Mouse (Mus musculus) right cerebral cortex, postnatal 25 days (tissue): ENCODE results near the gene Hps3.
"Not testable (repeated sequence)": the region's sequence is repeated elsewhere in the genome, so short reads cannot be mapped to it uniquely, and the experiment has no call there.

Source experiments
- DNase-seq: peaks from one replicate; pipeline ENCODE4 v3.0.0; 2022

Hps3 gene

GRCm38 (mm10) chr3:20005611-20006010, 29.5 kb downstream of the Hps3 start:
- no peak for DNase-seq

GRCm38 (mm10) chr3:20004422-20004821, 30.7 kb downstream of the Hps3 start:
- DNase-seq, result no peak

GRCm38 (mm10) chr3:20002786-20003185, 32.3 kb downstream of the Hps3 start:
- no peak for DNase-seq

GRCm38 (mm10) chr3:20000806-20001205, 34.3 kb downstream of the Hps3 start:
- DNase-seq, result no peak

- DNase-seq, result peak; percentile 35
Measured at GRCm38 (mm10) chr3:19999551-19999950, 35.6 kb downstream of the Hps3 start.

GRCm38 (mm10) chr3:19992388-19992787, 42.7 kb downstream of the Hps3 start:
- no peak for DNase-seq

GRCm38 (mm10) chr3:19990031-19990430, 45.1 kb downstream of the Hps3 start:
- no peak for DNase-seq

- DNase-seq, result no peak
Measured at GRCm38 (mm10) chr3:19986123-19986522, 49.0 kb downstream of the Hps3 start.

- no peak for DNase-seq
Measured at GRCm38 (mm10) chr3:19982846-19983245, 52.3 kb downstream of the Hps3 start.

- DNase-seq, result no peak
Measured at GRCm38 (mm10) chr3:19981156-19981555, 54.0 kb downstream of the Hps3 start.

GRCm38 (mm10) chr3:19978474-19978873, 56.6 kb downstream of the Hps3 start:
- no peak for DNase-seq

- DNase-seq, result no peak
Measured at GRCm38 (mm10) chr3:19966072-19966471, 69.0 kb downstream of the Hps3 start.

- no peak for DNase-seq
Measured at GRCm38 (mm10) chr3:19965239-19965638, 69.9 kb downstream of the Hps3 start.

- DNase-seq, result no peak
Measured at GRCm38 (mm10) chr3:19964625-19965188, 70.4 kb downstream of the Hps3 start.

- DNase-seq, result no peak
Measured at GRCm38 (mm10) chr3:19962769-19963513, 72.2 kb downstream of the Hps3 start.

- no peak for DNase-seq
Measured at GRCm38 (mm10) chr3:19961341-19961740, 73.8 kb downstream of the Hps3 start.

- no peak for DNase-seq
Measured at GRCm38 (mm10) chr3:19960570-19961114, 74.5 kb downstream of the Hps3 start.

- no peak for DNase-seq
Measured at GRCm38 (mm10) chr3:19958983-19959382, 76.1 kb downstream of the Hps3 start.

- no peak for DNase-seq
Measured at GRCm38 (mm10) chr3:19958031-19958430, 77.1 kb downstream of the Hps3 start.

- DNase-seq, result no peak
Measured at GRCm38 (mm10) chr3:19956885-19957284, 78.2 kb downstream of the Hps3 start, which contains the start of gene Cp. Gene Cp (plus strand): TSS chr3:19957054.

GRCm38 (mm10) chr3:19953865-19954264, 81.2 kb downstream of the Hps3 start:
- no peak for DNase-seq

- DNase-seq, result no peak
Measured at GRCm38 (mm10) chr3:19953425-19953824, 81.7 kb downstream of the Hps3 start.

GRCm38 (mm10) chr3:19949401-19949800, 85.7 kb downstream of the Hps3 start:
- not testable (repeated sequence) for DNase-seq

GRCm38 (mm10) chr3:19948552-19948951, 86.6 kb downstream of the Hps3 start:
- DNase-seq, result no peak
